ENCODE assay signal across 7 mouse cellular contexts in the genomic region with DNA sequence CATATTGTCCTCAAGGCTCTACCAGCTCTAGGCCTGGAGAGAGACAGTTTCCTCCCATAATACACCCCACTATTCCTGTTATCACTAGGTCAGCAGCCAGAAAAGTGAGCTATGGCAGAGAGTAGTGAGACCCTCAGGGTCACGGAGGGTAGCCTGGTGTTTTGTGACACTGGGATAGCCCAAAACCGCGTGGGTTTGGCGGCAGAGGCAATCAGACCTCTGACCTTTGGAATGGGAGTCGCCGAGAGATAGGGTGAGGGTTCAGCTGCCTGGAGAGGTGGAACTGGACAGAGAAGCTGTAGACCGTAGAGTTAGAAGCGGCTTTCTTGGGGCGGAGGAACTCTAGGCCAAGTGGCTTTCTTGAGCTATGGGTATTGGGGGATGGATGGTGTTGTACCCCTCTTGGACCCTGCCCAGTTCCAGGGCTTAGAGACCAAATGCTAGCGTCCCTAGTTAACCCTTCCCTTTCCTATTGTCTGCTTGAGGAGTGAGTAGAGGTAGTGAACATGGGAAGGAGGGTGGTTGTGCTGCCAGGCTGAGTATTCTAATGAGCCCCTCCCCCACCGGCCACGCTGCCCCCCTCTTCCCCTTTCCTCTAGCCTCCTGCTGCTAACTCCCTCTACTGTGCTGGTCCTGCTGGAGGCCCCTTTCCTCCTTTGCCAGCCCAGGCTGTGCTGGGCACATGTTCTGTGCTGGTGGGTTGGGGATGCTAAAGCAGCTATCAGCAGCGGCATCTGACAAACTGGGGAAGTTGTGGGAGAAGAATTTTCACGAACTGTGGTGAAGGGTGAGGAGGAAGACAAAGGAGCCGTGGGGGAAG.
DNase-seq lines count a peak whose midpoint lies in the region; ATAC-seq and TF ChIP-seq lines count a peak whose summit lies in the region.

No protein-coding gene starts in this region.

- no peak for TF ChIP-seq CTCF in thymus, adult 2 months (IDR thresholded peaks at IDR 0.05; ENCODE audit: borderline replicate concordance, control insufficient read depth, extremely low read depth, insufficient read depth, low read length, poor library complexity)

- peak; percentile 40 for DNase-seq in thymus, adult 2 months
- no peak for DNase-seq in thymus, postnatal 0 days (ENCODE audit: low spot score)
- DNase-seq in forebrain, embryonic 14.5 days (ENCODE audit: low spot score), result peak; percentile 59
- no peak for DNase-seq in cerebellum, postnatal 25 days
- DNase-seq in layer of hippocampus, adult 9-10 months (ENCODE audit: low spot score), result no peak

- H3K4me2 ChIP-seq in forebrain, embryonic 14.5 days (ENCODE audit: low read length), result peak overlapping the region; percentile 56
- peak overlapping the region; percentile 90 for H3K4me2 ChIP-seq in limb, embryonic 15.5 days
- H3K4me2 ChIP-seq in neural tube, embryonic 14.5 days (ENCODE audit: low read depth, low read length), result peak overlapping the region; percentile 65

- ATAC-seq in forebrain, embryonic 14.5 days, result peak; percentile 49
- peak; percentile 17; the same call in 1 of the 2 replicates for ATAC-seq in limb, embryonic 15.5 days (ENCODE audit: insufficient number of reproducible peaks, low FRiP score, low TSS enrichment, low read depth)
- ATAC-seq in neural tube, embryonic 14.5 days (ENCODE audit: low read depth), result peak; percentile 47

- peak overlapping the region; percentile 58 for H3K4me3 ChIP-seq in thymus, adult 2 months (ENCODE audit: control insufficient read depth, insufficient read depth, low read length)
- peak overlapping the region; percentile 40 for H3K4me3 ChIP-seq in forebrain, embryonic 14.5 days (ENCODE audit: low read depth, low read length)
- peak overlapping the region; percentile 49 for H3K4me3 ChIP-seq in limb, embryonic 15.5 days
- H3K4me3 ChIP-seq in neural tube, embryonic 14.5 days (ENCODE audit: low read depth, low read length), result peak overlapping the region; percentile 35

- no peak for TF ChIP-seq POLR2A in thymus, adult 2 months (IDR thresholded peaks at IDR 0.05; ENCODE audit: control insufficient read depth, extremely low read depth, insufficient read depth, low read length, poor library complexity)

- peak overlapping the region; percentile 67 for H3K9ac ChIP-seq in forebrain, embryonic 14.5 days (ENCODE audit: low read length)
- H3K9ac ChIP-seq in limb, embryonic 15.5 days, result peak overlapping the region; percentile 48
- peak overlapping the region; percentile 65 for H3K9ac ChIP-seq in neural tube, embryonic 14.5 days (replicated peaks; ENCODE audit: low read depth, low read length)

- H3K27ac ChIP-seq in thymus, adult 2 months (ENCODE audit: control insufficient read depth, insufficient read depth, low read length), result peak overlapping the region; percentile 78
- peak overlapping the region; percentile 84 for H3K27ac ChIP-seq in forebrain, embryonic 14.5 days (ENCODE audit: low read depth, low read length)
- H3K27ac ChIP-seq in limb, embryonic 15.5 days, result peak overlapping the region; percentile 91
- peak overlapping the region; percentile 70 for H3K27ac ChIP-seq in neural tube, embryonic 14.5 days (ENCODE audit: low read depth, low read length)

- H3K36me3 ChIP-seq in thymus, adult 2 months (ENCODE audit: control insufficient read depth, insufficient read depth, low read length), result peaks cover 18% of the 10 kb centered on the region
- H3K36me3 ChIP-seq in forebrain, embryonic 14.5 days (ENCODE audit: control insufficient read depth, insufficient read depth, low read length), result peaks cover 23% of the 10 kb centered on the region
- H3K36me3 ChIP-seq in limb, embryonic 15.5 days, result peaks cover 36% of the 10 kb centered on the region
- H3K36me3 ChIP-seq in neural tube, embryonic 14.5 days (ENCODE audit: control insufficient read depth, insufficient read depth, low read length), result peaks cover 23% of the 10 kb centered on the region

- 11% methylated on average over 15 of the region's 15 CpGs for WGBS in thymus, adult 2 months
- 2% methylated on average over 15 of the region's 15 CpGs for WGBS in forebrain, embryonic 14.5 days
- WGBS in limb, embryonic 15.5 days, result 7% methylated on average over 15 of the region's 15 CpGs
- WGBS in neural tube, embryonic 14.5 days, result 2% methylated on average over 15 of the region's 15 CpGs

- peaks cover 27% of the 10 kb centered on the region for H3K4me1 ChIP-seq in thymus, adult 2 months (replicated peaks; ENCODE audit: control insufficient read depth, insufficient read depth, low read length)
- H3K4me1 ChIP-seq in forebrain, embryonic 14.5 days (ENCODE audit: control insufficient read depth, insufficient read depth, low read length), result peaks cover 40% of the 10 kb centered on the region
- peaks cover 52% of the 10 kb centered on the region for H3K4me1 ChIP-seq in limb, embryonic 15.5 days
- peaks cover 50% of the 10 kb centered on the region for H3K4me1 ChIP-seq in neural tube, embryonic 14.5 days (ENCODE audit: control insufficient read depth, insufficient read depth, low read length)

- no peaks in the 10 kb centered on the region for H3K9me3 ChIP-seq in forebrain, embryonic 14.5 days (replicated peaks; ENCODE audit: control insufficient read depth, low read length)
- H3K9me3 ChIP-seq in limb, embryonic 15.5 days, result no peaks in the 10 kb centered on the region
- no peaks in the 10 kb centered on the region for H3K9me3 ChIP-seq in neural tube, embryonic 14.5 days (ENCODE audit: control insufficient read depth, low read length)

- no peaks in the 10 kb centered on the region for H3K27me3 ChIP-seq in thymus, adult 2 months (ENCODE audit: control insufficient read depth, insufficient read depth, low read length)
- no peaks in the 10 kb centered on the region for H3K27me3 ChIP-seq in forebrain, embryonic 14.5 days (replicated peaks; ENCODE audit: control insufficient read depth, insufficient read depth, low read length)
- H3K27me3 ChIP-seq in limb, embryonic 15.5 days, result no peaks in the 10 kb centered on the region
- no peaks in the 10 kb centered on the region for H3K27me3 ChIP-seq in neural tube, embryonic 14.5 days (ENCODE audit: control insufficient read depth, insufficient read depth, low read length)

Comparison
In these comparisons a context has a peak if more than half of its experiments do, and no peak if none do; other contexts are left out.
1. DNase-seq: peak in thymus, adult 2 months (single experiment) and forebrain, embryonic 14.5 days (single experiment); none in thymus, postnatal 0 days (single experiment), cerebellum, postnatal 25 days (0 of 2) and layer of hippocampus, adult 9-10 months (single experiment).
2. Peak in every context shown above with its lines, with median percentiles within 50 percentile points of each other: H3K27ac ChIP-seq, H3K4me3 ChIP-seq, ATAC-seq, H3K4me2 ChIP-seq and H3K9ac ChIP-seq.